Mouse (Mus musculus) cerebellum, adult 9-10 months (tissue): ENCODE results near the gene Sfta2.

Experiments
- DNase-seq: peaks from one replicate; pipeline ENCODE4 v3.0.0; 2022

Gene Sfta2

GRCm38 (mm10) chr17:35681986-35682385 is 80.6 kb downstream of the Sfta2 start:
- DNase-seq, result no peak

GRCm38 (mm10) chr17:35685061-35685460 is 83.7 kb downstream of the Sfta2 start:
- DNase-seq, result no peak

- no peak for DNase-seq
These were observed 87.2 kb downstream of the Sfta2 start for GRCm38 (mm10) chr17:35688347-35689175.

DNA sequence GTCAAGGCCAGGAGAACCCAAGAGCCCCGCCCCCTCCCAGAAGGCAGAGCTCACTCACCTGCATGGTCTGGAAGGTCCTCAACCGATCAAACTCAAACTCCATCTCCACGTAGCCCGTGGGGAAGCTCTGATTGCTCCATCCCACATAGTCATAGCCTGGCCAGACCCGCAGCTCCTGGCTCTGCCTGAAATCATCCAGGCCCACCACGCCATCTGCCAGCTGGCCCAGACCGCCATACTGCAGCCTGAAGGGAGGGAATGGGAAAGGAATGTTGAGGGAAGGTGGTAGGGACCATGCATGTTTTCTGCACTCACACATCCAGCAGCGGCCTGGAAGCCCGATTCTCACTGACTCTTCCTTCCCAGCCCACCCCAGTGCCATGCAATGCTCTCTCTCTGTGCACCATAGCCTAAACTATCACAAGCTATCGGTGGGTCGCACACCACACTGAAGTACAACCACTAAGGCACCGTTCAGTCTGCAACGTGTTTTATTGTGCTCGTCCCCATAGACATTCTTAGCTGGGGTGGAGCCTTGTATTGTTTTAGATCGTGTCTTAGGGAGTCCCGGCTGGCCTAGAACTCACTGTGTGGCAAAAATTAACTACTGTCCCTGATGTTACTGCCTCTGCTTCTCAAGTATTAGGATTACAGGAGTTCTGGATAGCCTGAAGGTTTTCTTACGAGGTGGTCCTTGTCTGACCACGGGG is 88.7 kb downstream of the Sfta2 start:
- DNase-seq, result no peak

DNA sequence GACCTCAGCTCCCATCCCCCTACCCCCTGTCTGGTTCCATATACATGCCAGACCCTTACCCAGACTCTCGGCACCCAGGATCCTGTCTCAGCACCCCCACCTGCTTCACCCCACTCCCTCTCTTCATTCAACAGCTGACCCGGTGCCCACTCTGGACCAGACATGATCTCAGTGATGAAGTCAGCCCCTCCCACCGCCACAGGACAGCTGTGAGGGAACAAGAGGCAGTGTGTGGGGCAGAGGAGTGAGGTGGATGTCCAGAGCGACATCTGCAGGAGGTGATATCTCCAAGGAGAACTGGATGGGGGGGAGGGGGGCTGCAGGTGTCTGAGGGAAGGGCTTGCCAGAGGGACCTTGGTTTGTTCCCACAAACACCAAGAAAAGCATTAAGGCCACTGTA is 90.5 kb downstream of the Sfta2 start:
- DNase-seq, result no peak

GRCm38 (mm10) chr17:35692368-35692767 is 91.0 kb downstream of the Sfta2 start:
- no peak for DNase-seq

DNA sequence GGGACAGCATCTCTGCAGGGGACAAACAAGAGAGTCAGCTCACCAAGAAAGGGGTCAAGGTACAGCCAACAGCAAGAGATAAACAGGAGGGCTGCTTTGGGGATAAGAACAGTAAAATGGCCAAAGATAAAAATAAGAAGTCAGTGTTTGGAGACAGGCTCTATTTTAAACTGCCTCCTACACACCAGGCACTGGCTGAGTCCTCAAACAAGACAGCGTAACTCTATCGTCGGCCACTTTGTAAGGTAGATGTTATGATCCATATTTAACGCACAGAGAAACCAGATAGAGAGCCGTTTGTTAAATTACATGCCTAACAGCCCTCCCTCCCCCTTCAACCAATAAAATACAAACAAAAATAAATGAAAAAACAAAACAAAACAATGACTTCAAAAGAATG is 92.6 kb downstream of the Sfta2 start:
- no peak for DNase-seq

GRCm38 (mm10) chr17:35695289-35695688 is 93.9 kb downstream of the Sfta2 start:
- no peak for DNase-seq

DNA sequence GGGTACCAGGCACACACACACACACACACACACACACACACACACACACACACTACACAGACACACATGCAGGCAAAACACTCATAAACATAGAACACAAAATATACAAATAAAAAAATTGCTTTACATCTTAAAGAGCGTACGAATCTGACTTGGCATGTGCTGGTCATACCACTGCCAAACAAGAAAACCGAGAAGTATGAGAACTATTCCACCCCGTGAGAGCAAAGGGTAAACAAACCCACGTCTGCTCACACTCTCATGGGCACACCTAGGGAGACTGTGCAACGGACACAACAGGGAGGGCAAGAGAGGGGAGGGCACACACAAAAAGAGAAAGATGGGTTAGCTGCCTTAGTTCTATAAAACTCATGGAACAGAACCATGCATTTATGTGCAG is 95.3 kb downstream of the Sfta2 start:
- no peak for DNase-seq

DNA sequence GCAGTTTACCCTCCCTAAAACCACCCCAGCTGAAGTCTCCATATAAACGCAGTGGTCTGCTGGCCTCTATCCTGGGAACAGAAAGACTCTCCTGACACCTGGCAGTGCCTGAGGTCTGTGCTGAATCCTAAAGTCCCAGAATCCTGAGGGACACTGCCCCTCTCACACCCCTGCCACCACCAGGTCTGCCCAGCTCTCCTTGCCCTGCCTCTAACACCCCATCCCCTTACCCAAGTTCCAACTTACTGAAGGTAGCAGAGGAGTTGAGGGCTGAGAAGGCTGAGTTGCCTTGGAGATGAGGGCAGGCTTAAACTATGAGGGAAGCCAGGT is 96.0 kb downstream of the Sfta2 start:
- peak; percentile 63 for DNase-seq

GRCm38 (mm10) chr17:35697759-35698500 is 96.6 kb downstream of the Sfta2 start:
- DNase-seq, result peak; percentile 71

GRCm38 (mm10) chr17:35698501-35698883 is 97.1 kb downstream of the Sfta2 start:
- no peak for DNase-seq

DNA sequence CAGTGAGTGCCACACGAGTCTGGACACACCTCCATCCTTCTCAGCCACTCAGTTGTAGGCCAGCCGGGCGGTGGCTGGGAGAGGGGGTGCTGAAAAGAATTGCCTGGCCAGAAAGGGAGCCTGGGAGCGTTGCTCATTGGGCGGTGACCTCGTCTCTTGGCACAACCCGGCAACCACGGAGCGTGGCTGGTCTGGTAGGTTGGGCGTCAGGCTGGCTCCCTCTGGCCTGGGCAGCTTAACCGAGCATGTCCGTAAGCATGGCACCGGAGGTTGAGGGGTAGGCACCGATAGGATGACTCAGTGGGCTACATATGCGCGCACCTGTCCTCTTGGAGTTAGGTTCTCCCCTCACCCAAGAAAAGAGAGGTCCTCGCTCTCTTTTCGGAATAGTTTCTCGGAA is 98.6 kb downstream of the Sfta2 start:
- peak; percentile 89 for DNase-seq
